Mouse (Mus musculus) G1E (cell line): ENCODE measurements at regions not wholly inside any gene's neighbourhood (a gene's known extent, or its start where the extent isn't known, plus 50 kb on each side); places are given as distances from the start of the nearest gene placed in this dataset.

Source experiments
- CTCF ChIP-seq: IDR thresholded peaks from 2 replicates; pipeline ENCODE4 v1.5.1; 2012; ENCODE audit warnings: low read depth, low read length, inconsistent platforms, mixed read lengths
- GATA1 ChIP-seq: IDR thresholded peaks from 2 replicates; pipeline ENCODE4 v1.6.1; 2012; ENCODE audit warnings: borderline replicate concordance, low read length, inconsistent platforms, mixed read lengths
- GATA2 ChIP-seq: IDR thresholded peaks from 2 replicates; pipeline ENCODE4 v1.6.1; 2012; ENCODE audit warnings: low read depth, low read length, inconsistent platforms, borderline replicate concordance

DNA sequence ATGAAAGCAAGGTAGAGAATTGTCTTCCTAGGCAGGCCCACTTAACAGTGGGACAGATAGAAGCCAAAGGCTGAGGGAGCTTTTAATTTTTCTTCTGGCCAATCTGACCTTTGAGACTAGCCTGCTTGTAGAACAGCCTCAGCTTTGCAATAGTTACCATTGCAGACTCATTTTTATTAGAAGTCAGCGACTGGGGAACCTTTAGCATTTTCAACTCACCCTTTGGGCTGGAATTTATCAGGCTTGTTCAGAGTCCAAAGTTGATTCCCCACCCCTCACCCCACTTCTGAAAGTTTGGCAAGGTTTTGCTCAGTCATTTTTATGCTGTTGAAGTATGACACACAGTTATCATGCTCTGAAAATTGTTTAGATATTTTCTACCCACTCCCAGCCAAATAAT lies 145.9 kb downstream of the Fam84a start:
- TF ChIP-seq CTCF, result no peak
- no peak for TF ChIP-seq GATA1
- no peak for TF ChIP-seq GATA2
